Mouse (Mus musculus) E14TG2a.4 (cell line): ENCODE data around the gene Olfr693.

Experiments
- CTCF ChIP-seq: conservative IDR thresholded peaks from 2 replicates; pipeline ENCODE4 v1.5.1; 2014; ENCODE audit warnings: low read length
- POU5F1 ChIP-seq: IDR thresholded peaks from 2 replicates; pipeline ENCODE4 v1.6.1; 2014; ENCODE audit warnings: low read length, borderline replicate concordance

DNA sequence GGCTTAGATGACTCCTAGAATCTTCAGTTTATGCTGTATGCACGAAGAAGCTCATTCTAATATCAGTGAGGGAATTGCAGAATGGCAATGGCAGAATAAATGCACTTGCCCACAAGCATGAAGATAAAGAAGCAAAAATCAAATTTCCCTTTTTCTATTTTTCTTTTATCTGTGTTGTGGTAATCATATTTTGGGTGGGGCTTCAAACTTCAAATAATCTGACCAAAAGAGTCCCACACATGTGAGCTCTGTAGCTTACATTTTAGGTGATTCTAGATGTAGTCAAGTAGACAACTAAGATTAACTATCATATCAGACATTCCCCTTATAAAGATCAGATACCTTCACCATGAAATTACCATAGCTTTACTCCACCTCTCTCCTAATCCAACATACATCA lies 30.6 kb downstream of the Olfr693 start:
- TF ChIP-seq CTCF: no peak
- no peak for TF ChIP-seq POU5F1
